Mouse (Mus musculus): ENCODE results near the gene S100a13.

S100a13 gene

GRCm38 (mm10) chr3:90560008-90560628 is 45.9 kb downstream of the S100a13 start, which contains the start of gene S100a3:
Gene S100a3 (plus strand): TSS chr3:90560578.
- DNase-seq: no peak
